Mouse (Mus musculus): ENCODE data around the gene Akt3. TPM values are rescaled to one million over a fixed set of nuclear protein-coding genes. Genes with fewer than 3 reads are reported as not detected.

The Akt3 gene
- polyA plus RNA-seq, 1 experiment, result 44.3 TPM

GRCm38 (mm10) chr1:176994707-176995418, 263.1 kb downstream of the Akt3 start:
- Histone ChIP-seq H3K9me3 (replicated peaks; ENCODE audit: control insufficient read depth, insufficient read depth, low read length, poor library complexity, severe bottlenecking) (no peaks in the 10 kb centered on the region), H3K27me3 (ENCODE audit: control insufficient read depth, insufficient read depth, low read length, poor library complexity, severe bottlenecking) (no peaks in the 10 kb centered on the region), H3K4me1 (ENCODE audit: control insufficient read depth, insufficient read depth, low read length) (no peaks in the 10 kb centered on the region), H3K9ac (ENCODE audit: low read depth, poor library complexity, severe bottlenecking) (no peak overlapping the region), H3K36me3 (ENCODE audit: control insufficient read depth, insufficient read depth, low read length, poor library complexity, severe bottlenecking) (no peaks in the 10 kb centered on the region), H3K27ac (ENCODE audit: insufficient read depth, low read length) (no peak overlapping the region), H3K4me3 (ENCODE audit: low read depth, low read length) (no peak overlapping the region)
- TF ChIP-seq CTCF (IDR thresholded peaks at IDR 0.05; ENCODE audit: low read depth, low read length), result no peak
- no peak for TF ChIP-seq EP300 (IDR thresholded peaks at IDR 0.05; ENCODE audit: insufficient read depth, low read depth, low read length)
- TF ChIP-seq POLR2A (IDR thresholded peaks at IDR 0.05; ENCODE audit: insufficient read depth, low read length), result no peak

- Histone ChIP-seq H3K4me3 (ENCODE audit: low read depth, low read length) (no peak overlapping the region), H3K27ac (ENCODE audit: insufficient read depth, low read length) (no peak overlapping the region), H3K9me3 (replicated peaks; ENCODE audit: control insufficient read depth, insufficient read depth, low read length, poor library complexity, severe bottlenecking) (no peaks in the 10 kb centered on the region), H3K36me3 (ENCODE audit: control insufficient read depth, insufficient read depth, low read length, poor library complexity, severe bottlenecking) (no peaks in the 10 kb centered on the region), H3K27me3 (ENCODE audit: control insufficient read depth, insufficient read depth, low read length, poor library complexity, severe bottlenecking) (no peaks in the 10 kb centered on the region), H3K4me1 (ENCODE audit: control insufficient read depth, insufficient read depth, low read length) (no peaks in the 10 kb centered on the region), H3K9ac (ENCODE audit: low read depth, poor library complexity, severe bottlenecking) (no peak overlapping the region)
- TF ChIP-seq POLR2A (IDR thresholded peaks at IDR 0.05; ENCODE audit: insufficient read depth, low read length), result no peak
- no peak for TF ChIP-seq CTCF (IDR thresholded peaks at IDR 0.05; ENCODE audit: low read depth, low read length)
- no peak for TF ChIP-seq EP300 (IDR thresholded peaks at IDR 0.05; ENCODE audit: insufficient read depth, low read depth, low read length)
These were observed 263.9 kb downstream of the Akt3 start for GRCm38 (mm10) chr1:176994087-176994486.

- TF ChIP-seq EP300 (IDR thresholded peaks at IDR 0.05; ENCODE audit: insufficient read depth, low read depth, low read length) (no peak), CTCF (IDR thresholded peaks at IDR 0.05; ENCODE audit: low read depth, low read length) (no peak), POLR2A (IDR thresholded peaks at IDR 0.05; ENCODE audit: insufficient read depth, low read length) (no peak)
- no peaks in the 10 kb centered on the region for H3K4me1 ChIP-seq (ENCODE audit: control insufficient read depth, insufficient read depth, low read length)
These were observed 264.6 kb downstream of the Akt3 start for GRCm38 (mm10) chr1:176993141-176994010.

GRCm38 (mm10) chr1:176992517-176992916, 265.5 kb downstream of the Akt3 start:
- Histone ChIP-seq H3K4me3 (ENCODE audit: low read depth, low read length) (no peak overlapping the region), H3K27ac (ENCODE audit: insufficient read depth, low read length) (no peak overlapping the region), H3K9me3 (replicated peaks; ENCODE audit: control insufficient read depth, insufficient read depth, low read length, poor library complexity, severe bottlenecking) (no peaks in the 10 kb centered on the region), H3K27me3 (ENCODE audit: control insufficient read depth, insufficient read depth, low read length, poor library complexity, severe bottlenecking) (no peaks in the 10 kb centered on the region), H3K36me3 (ENCODE audit: control insufficient read depth, insufficient read depth, low read length, poor library complexity, severe bottlenecking) (no peaks in the 10 kb centered on the region), H3K9ac (ENCODE audit: low read depth, poor library complexity, severe bottlenecking) (no peak overlapping the region), H3K4me1 (ENCODE audit: control insufficient read depth, insufficient read depth, low read length) (no peaks in the 10 kb centered on the region)
- TF ChIP-seq POLR2A (IDR thresholded peaks at IDR 0.05; ENCODE audit: insufficient read depth, low read length) (no peak), EP300 (IDR thresholded peaks at IDR 0.05; ENCODE audit: insufficient read depth, low read depth, low read length) (no peak), CTCF (IDR thresholded peaks at IDR 0.05; ENCODE audit: low read depth, low read length) (no peak)

More at GRCm38 (mm10) chr1:176993141-176994010, 264.6 kb downstream of the Akt3 start:
- Histone ChIP-seq H3K9ac (ENCODE audit: low read depth, poor library complexity, severe bottlenecking) (no peak overlapping the region), H3K9me3 (replicated peaks; ENCODE audit: control insufficient read depth, insufficient read depth, low read length, poor library complexity, severe bottlenecking) (no peaks in the 10 kb centered on the region), H3K4me3 (ENCODE audit: low read depth, low read length) (no peak overlapping the region), H3K27ac (ENCODE audit: insufficient read depth, low read length) (no peak overlapping the region), H3K27me3 (ENCODE audit: control insufficient read depth, insufficient read depth, low read length, poor library complexity, severe bottlenecking) (no peaks in the 10 kb centered on the region), H3K36me3 (ENCODE audit: control insufficient read depth, insufficient read depth, low read length, poor library complexity, severe bottlenecking) (no peaks in the 10 kb centered on the region)

- no peak overlapping the region for H3K27ac ChIP-seq (ENCODE audit: insufficient read depth, low read length)
- no peaks in the 10 kb centered on the region for H3K36me3 ChIP-seq (ENCODE audit: control insufficient read depth, insufficient read depth, low read length, poor library complexity, severe bottlenecking)
- TF ChIP-seq EP300 (IDR thresholded peaks at IDR 0.05; ENCODE audit: insufficient read depth, low read depth, low read length), result no peak
- no peak for TF ChIP-seq POLR2A (IDR thresholded peaks at IDR 0.05; ENCODE audit: insufficient read depth, low read length)
- no peak for TF ChIP-seq CTCF (IDR thresholded peaks at IDR 0.05; ENCODE audit: low read depth, low read length)
- no peak overlapping the region for H3K4me3 ChIP-seq (ENCODE audit: low read depth, low read length)
- H3K9me3 ChIP-seq (replicated peaks; ENCODE audit: control insufficient read depth, insufficient read depth, low read length, poor library complexity, severe bottlenecking), result no peaks in the 10 kb centered on the region
- H3K9ac ChIP-seq (ENCODE audit: low read depth, poor library complexity, severe bottlenecking), result no peak overlapping the region
- no peaks in the 10 kb centered on the region for H3K4me1 ChIP-seq (ENCODE audit: control insufficient read depth, insufficient read depth, low read length)
- no peaks in the 10 kb centered on the region for H3K27me3 ChIP-seq (ENCODE audit: control insufficient read depth, insufficient read depth, low read length, poor library complexity, severe bottlenecking)
These were observed 266.5 kb downstream of the Akt3 start for GRCm38 (mm10) chr1:176991473-176991872.
